Mouse (Mus musculus) midbrain, embryonic 10.5 days (tissue): ENCODE measurements around the gene Gm9944. TPM values are rescaled to one million over a fixed set of nuclear protein-coding genes. Genes with fewer than 3 reads are reported as not detected.

Experiments used
- DNase-seq: peaks from one replicate; pipeline ENCODE4 v3.0.0-alpha.2; 2017; ENCODE audit warnings: low spot score
- H3K27ac ChIP-seq: fragments of 300-500 bp; sonication (generic); replicated peaks from 2 replicates; pipeline ENCODE4 v1.5.1; 2016; ENCODE audit warnings: mild to moderate bottlenecking
- H3K27me3 ChIP-seq: fragments of 300-500 bp; sonication (generic); 2 replicates; pipeline ENCODE4 v1.6.1; 2016; ENCODE audit warnings: low read depth, mild to moderate bottlenecking; ENCODE audit not compliant: poor library complexity, severe bottlenecking
- H3K36me3 ChIP-seq: fragments of 300-500 bp; sonication (generic); 2 replicates; pipeline ENCODE4 v1.6.1; 2016; ENCODE audit warnings: mild to moderate bottlenecking, moderate library complexity
- H3K4me1 ChIP-seq: fragments of 300-500 bp; sonication (generic); 2 replicates; pipeline ENCODE4 v1.6.1; 2016
- H3K4me3 ChIP-seq: fragments of 300-500 bp; sonication (generic); 2 replicates; pipeline ENCODE4 v1.5.1; 2016; ENCODE audit warnings: mild to moderate bottlenecking, moderate library complexity
- H3K9me3 ChIP-seq: fragments of 300-500 bp; sonication (generic); replicated peaks from 2 replicates; pipeline ENCODE4 v1.6.1; 2016; ENCODE audit warnings: mild to moderate bottlenecking
- WGBS: fragments of 180-500 bp; shearing (Covaris S2); methylation state at CpG from one replicate; pipeline ENCODE4 v1.1.7; 2016; 5-methylcytosine and 5-hydroxymethylcytosine counted together
- polyA plus RNA-seq: library from polyadenylated mRNA; unstranded; fragments of >200 nt; fragmentation: Nextera tagmentation; extraction: Ambion mirVana; gene quantifications from 2 replicates; pipeline ENCODE4 v1.2.1, GENCODE M21; 2016

The Gm9944 gene
- polyA plus RNA-seq, result not detected in 2 replicates

- Histone ChIP-seq H3K27me3 (no peaks in the 10 kb centered on the region), H3K27ac (no peak within 1 kb of the TSS), H3K36me3 (no peaks in the 10 kb centered on the region), H3K4me3 (no peak within 1 kb of the TSS), H3K4me1 (no peaks in the 10 kb centered on the region), H3K9me3 (peaks cover 29% of the 10 kb centered on the region)
- whole genome bisulfite sequencing, result 78% methylated on average over 2 of the region's 2 CpGs
- no peak for DNase-seq
Measured at GRCm38 (mm10) chr4:144453217-144453616, at the start of gene Gm9944. Gene Gm9944, minus strand, starts transcription at chr4:144453317.

GRCm38 (mm10) chr4:144493331-144493730 lies 40.2 kb upstream of the Gm9944 start:
- H3K9me3 ChIP-seq, result peaks cover 55% of the 10 kb centered on the region

GRCm38 (mm10) chr4:144468091-144468490 lies 15.0 kb upstream of the Gm9944 start:
- no peaks in the 10 kb centered on the region for H3K27me3 ChIP-seq
- WGBS, result 73% methylated on average over 1 of the region's 1 CpGs
- peaks cover 37% of the 10 kb centered on the region; the same call in 1 of the 2 replicates for H3K9me3 ChIP-seq
- no peak overlapping the region for H3K27ac ChIP-seq
- no peak overlapping the region for H3K4me3 ChIP-seq
- no peaks in the 10 kb centered on the region for H3K4me1 ChIP-seq
- no peaks in the 10 kb centered on the region for H3K36me3 ChIP-seq
- DNase-seq, result no peak

More at GRCm38 (mm10) chr4:144493331-144493730, 40.2 kb upstream of the Gm9944 start:
- no peaks in the 10 kb centered on the region for H3K27me3 ChIP-seq
- H3K27ac ChIP-seq, result no peak overlapping the region
- no peaks in the 10 kb centered on the region for H3K36me3 ChIP-seq
- H3K4me3 ChIP-seq, result no peak overlapping the region
- DNase-seq, result no peak
- H3K4me1 ChIP-seq, result no peaks in the 10 kb centered on the region

GRCm38 (mm10) chr4:144465206-144465605 lies 12.1 kb upstream of the Gm9944 start:
- Histone ChIP-seq H3K27ac (no peak overlapping the region), H3K36me3 (no peaks in the 10 kb centered on the region), H3K27me3 (no peaks in the 10 kb centered on the region), H3K4me1 (no peaks in the 10 kb centered on the region), H3K4me3 (no peak overlapping the region), H3K9me3 (peaks cover 37% of the 10 kb centered on the region; the same call in 1 of the 2 replicates)
- DNase-seq, result no peak
- 87% methylated on average over 2 of the region's 2 CpGs for WGBS

- peaks cover 41% of the 10 kb centered on the region; the same call in 1 of the 2 replicates for H3K9me3 ChIP-seq
- no peaks in the 10 kb centered on the region for H3K36me3 ChIP-seq
- H3K4me1 ChIP-seq, result no peaks in the 10 kb centered on the region
- 90% methylated on average over 3 of the region's 3 CpGs for WGBS
- no peaks in the 10 kb centered on the region for H3K27me3 ChIP-seq
- H3K27ac ChIP-seq, result no peak within 1 kb of the TSS
- no peak for DNase-seq
- no peak within 1 kb of the TSS for H3K4me3 ChIP-seq
Measured at GRCm38 (mm10) chr4:144463656-144464055, 10.5 kb upstream of the Gm9944 start, which contains the start of gene Aadacl3. Gene Aadacl3, minus strand, starts transcription at chr4:144463756.

- Histone ChIP-seq H3K27ac (no peak overlapping the region), H3K36me3 (no peaks in the 10 kb centered on the region), H3K9me3 (no peaks in the 10 kb centered on the region; the same call in 1 of the 2 replicates), H3K27me3 (no peaks in the 10 kb centered on the region), H3K4me3 (no peak overlapping the region), H3K4me1 (no peaks in the 10 kb centered on the region)
- DNase-seq, result no peak
- 90% methylated on average over 2 of the region's 2 CpGs for WGBS
Measured at GRCm38 (mm10) chr4:144448546-144448945, 4.6 kb downstream of the Gm9944 start.

- no peak for DNase-seq
- H3K4me1 ChIP-seq, result no peaks in the 10 kb centered on the region
- no peaks in the 10 kb centered on the region for H3K36me3 ChIP-seq
- H3K27me3 ChIP-seq, result no peaks in the 10 kb centered on the region
- WGBS, result 84% methylated on average over 1 of the region's 1 CpGs
- H3K27ac ChIP-seq, result no peak overlapping the region
- H3K9me3 ChIP-seq, result peaks cover 18% of the 10 kb centered on the region
- H3K4me3 ChIP-seq, result no peak overlapping the region
Measured at GRCm38 (mm10) chr4:144441582-144441981, 11.5 kb downstream of the Gm9944 start.

GRCm38 (mm10) chr4:144441095-144441494 lies 12.0 kb downstream of the Gm9944 start:
- no peaks in the 10 kb centered on the region for H3K4me1 ChIP-seq
- 96% methylated on average over 4 of the region's 4 CpGs for WGBS
- no peaks in the 10 kb centered on the region for H3K27me3 ChIP-seq
- H3K4me3 ChIP-seq, result no peak overlapping the region
- DNase-seq, result no peak
- no peak overlapping the region for H3K27ac ChIP-seq
- no peaks in the 10 kb centered on the region for H3K36me3 ChIP-seq
- peaks cover 18% of the 10 kb centered on the region for H3K9me3 ChIP-seq

GRCm38 (mm10) chr4:144438672-144439071 lies 14.4 kb downstream of the Gm9944 start, which contains the start of gene 1700012P22Rik:
Gene 1700012P22Rik, minus strand, starts transcription at chr4:144438772.
- Histone ChIP-seq H3K27ac (no peak within 1 kb of the TSS), H3K4me1 (no peaks in the 10 kb centered on the region), H3K9me3 (peaks cover 22% of the 10 kb centered on the region), H3K4me3 (no peak within 1 kb of the TSS), H3K27me3 (no peaks in the 10 kb centered on the region), H3K36me3 (no peaks in the 10 kb centered on the region)
- DNase-seq, result no peak

- Histone ChIP-seq H3K36me3 (no peaks in the 10 kb centered on the region), H3K27me3 (no peaks in the 10 kb centered on the region), H3K27ac (no peak overlapping the region), H3K9me3 (peaks cover 23% of the 10 kb centered on the region), H3K4me3 (no peak overlapping the region), H3K4me1 (no peaks in the 10 kb centered on the region)
- WGBS, result 91% methylated on average over 5 of the region's 5 CpGs
- no peak for DNase-seq
Measured at GRCm38 (mm10) chr4:144433216-144433615, 19.9 kb downstream of the Gm9944 start.

GRCm38 (mm10) chr4:144430723-144431122 lies 22.4 kb downstream of the Gm9944 start:
- H3K4me1 ChIP-seq, result no peaks in the 10 kb centered on the region
- 84% methylated on average over 2 of the region's 2 CpGs for WGBS
- H3K27ac ChIP-seq, result no peak overlapping the region
- H3K4me3 ChIP-seq, result no peak overlapping the region
- no peaks in the 10 kb centered on the region for H3K36me3 ChIP-seq
- no peak for DNase-seq
- no peaks in the 10 kb centered on the region for H3K27me3 ChIP-seq
- peaks cover 20% of the 10 kb centered on the region; the same call in 1 of the 2 replicates for H3K9me3 ChIP-seq

GRCm38 (mm10) chr4:144428868-144429267 lies 24.2 kb downstream of the Gm9944 start:
- no peak overlapping the region for H3K27ac ChIP-seq
- H3K9me3 ChIP-seq, result peaks cover 16% of the 10 kb centered on the region; the same call in 1 of the 2 replicates
- DNase-seq, result no peak
- H3K4me1 ChIP-seq, result no peaks in the 10 kb centered on the region
- WGBS, result 25% methylated on average over 3 of the region's 3 CpGs
- H3K4me3 ChIP-seq, result no peak overlapping the region
- H3K36me3 ChIP-seq, result no peaks in the 10 kb centered on the region
- no peaks in the 10 kb centered on the region for H3K27me3 ChIP-seq

GRCm38 (mm10) chr4:144424590-144424989 lies 28.5 kb downstream of the Gm9944 start:
- DNase-seq, result no peak
- peaks cover 6% of the 10 kb centered on the region; the same call in 1 of the 2 replicates for H3K9me3 ChIP-seq
- H3K4me1 ChIP-seq, result no peaks in the 10 kb centered on the region
- no peaks in the 10 kb centered on the region for H3K36me3 ChIP-seq
- 75% methylated on average over 5 of the region's 5 CpGs for WGBS
- no peak overlapping the region for H3K27ac ChIP-seq
- no peak overlapping the region for H3K4me3 ChIP-seq
- H3K27me3 ChIP-seq, result no peaks in the 10 kb centered on the region

- Histone ChIP-seq H3K27ac (no peak overlapping the region), H3K27me3 (no peaks in the 10 kb centered on the region), H3K36me3 (no peaks in the 10 kb centered on the region), H3K4me3 (no peak overlapping the region), H3K9me3 (peaks cover 20% of the 10 kb centered on the region; the same call in 1 of the 2 replicates), H3K4me1 (no peaks in the 10 kb centered on the region)
- DNase-seq, result no peak
Measured at GRCm38 (mm10) chr4:144420644-144421043, 32.5 kb downstream of the Gm9944 start.
